Comparison of ENCODE assay signal across 8 mouse cellular contexts in genomic region chr1:152622765-152623211, GRCm38 (mm10).
DNase-seq lines count a peak whose midpoint lies in the region; ATAC-seq and TF ChIP-seq lines count a peak whose summit lies in the region.

No protein-coding gene starts in this region.

- WGBS in embryonic facial prominence, embryonic 12.5 days, result 66% methylated on average over 9 of the region's 9 CpGs
- 83% methylated on average over 9 of the region's 9 CpGs for WGBS in hindbrain, embryonic 16.5 days
- 41% methylated on average over 9 of the region's 9 CpGs for WGBS in liver, embryonic 14.5 days (ENCODE audit: insufficient replicate concordance)

- H3K4me1 ChIP-seq in embryonic facial prominence, embryonic 12.5 days, result peaks cover 28% of the 10 kb centered on the region
- peaks cover 11% of the 10 kb centered on the region for H3K4me1 ChIP-seq in hindbrain, embryonic 16.5 days (ENCODE audit: control insufficient read depth, insufficient read depth, low read depth, low read length)
- H3K4me1 ChIP-seq in liver, embryonic 14.5 days (replicated peaks; ENCODE audit: control insufficient read depth in 2 of 2, insufficient read depth in 2 of 2, low read length in 1 of 2), result peaks cover 0 to 4% of the 10 kb centered on the region in 2 experiments; a peak in 3 of 4 replicates

- H3K9ac ChIP-seq in embryonic facial prominence, embryonic 12.5 days, result no peak overlapping the region
- no peak overlapping the region for H3K9ac ChIP-seq in hindbrain, embryonic 16.5 days (ENCODE audit: low read depth, low read length)
- H3K9ac ChIP-seq in liver, embryonic 14.5 days (replicated peaks), result no peak overlapping the region

- peak overlapping the region; percentile 52; the same call in 1 of the 2 replicates for H3K4me3 ChIP-seq in embryonic facial prominence, embryonic 12.5 days
- no peak overlapping the region; the same call in 1 of the 2 replicates for H3K4me3 ChIP-seq in hindbrain, embryonic 16.5 days (ENCODE audit: low read length)
- peak overlapping the region in 1 of 2 experiments; percentile 19; a peak in 2 of 4 replicates for H3K4me3 ChIP-seq in liver, embryonic 14.5 days (ENCODE audit: insufficient read depth in 1 of 2, low read depth in 2 of 2, low read length in 2 of 2)

- peak; percentile 46 to 69 for DNase-seq in adrenal gland, adult (ENCODE audit: inconsistent age in 2 of 2, low spot score in 1 of 2)
- no peak for DNase-seq in adrenal gland, postnatal 4 days (ENCODE audit: low spot score in 2 of 2)
- DNase-seq in liver, embryonic 14.5 days (ENCODE audit: low read depth in 3 of 3, low spot score in 3 of 3), result no peak
- no peak for DNase-seq in c-Kit-positive CD71-positive TER-119-positive erythroid progenitor cells, embryonic 14.5 days (ENCODE audit: low spot score)
- DNase-seq in right cerebral cortex, adult 18-20 months, result no peak
- no peak for DNase-seq in right cerebral cortex, postnatal 25 days

- TF ChIP-seq EP300 in liver, embryonic 14.5 days (IDR thresholded peaks at IDR 0.05; ENCODE audit: low read depth), result no peak

- H3K27me3 ChIP-seq in embryonic facial prominence, embryonic 12.5 days, result 0 out of 2 replicates have a peak, but pooled peaks cover 7% of the 10 kb centered on the region
- H3K27me3 ChIP-seq in hindbrain, embryonic 16.5 days (replicated peaks; ENCODE audit: control insufficient read depth, insufficient read depth, low read length), result no peaks in the 10 kb centered on the region
- peaks cover 41% of the 10 kb centered on the region for H3K27me3 ChIP-seq in liver, embryonic 14.5 days (ENCODE audit: control insufficient read depth, insufficient read depth, low read length)

- no peak for TF ChIP-seq CTCF in liver, embryonic 14.5 days (IDR thresholded peaks at IDR 0.05; ENCODE audit: low read depth)

- no peaks in the 10 kb centered on the region for H3K9me3 ChIP-seq in embryonic facial prominence, embryonic 12.5 days
- H3K9me3 ChIP-seq in hindbrain, embryonic 16.5 days (ENCODE audit: control insufficient read depth, low read length), result no peaks in the 10 kb centered on the region
- no peaks in the 10 kb centered on the region for H3K9me3 ChIP-seq in liver, embryonic 14.5 days (ENCODE audit: control insufficient read depth, low read length)

- H3K36me3 ChIP-seq in embryonic facial prominence, embryonic 12.5 days, result no peaks in the 10 kb centered on the region
- peaks cover 2% of the 10 kb centered on the region; the same call in 1 of the 2 replicates for H3K36me3 ChIP-seq in hindbrain, embryonic 16.5 days (ENCODE audit: control insufficient read depth, insufficient read depth, low read length)
- H3K36me3 ChIP-seq in liver, embryonic 14.5 days (replicated peaks; ENCODE audit: control insufficient read depth, insufficient read depth, low read depth), result no peaks in the 10 kb centered on the region

- peak overlapping the region; percentile 59 for H3K4me2 ChIP-seq in embryonic facial prominence, embryonic 12.5 days (replicated peaks)
- H3K4me2 ChIP-seq in hindbrain, embryonic 16.5 days (ENCODE audit: low read length), result peak overlapping the region; percentile 76
- peak overlapping the region; percentile 40 for H3K4me2 ChIP-seq in liver, embryonic 14.5 days (ENCODE audit: low read depth)

- ATAC-seq in embryonic facial prominence, embryonic 12.5 days (ENCODE audit: insufficient number of reproducible peaks, insufficient read depth, low FRiP score, low TSS enrichment), result no peak
- no peak for ATAC-seq in hindbrain, embryonic 16.5 days
- ATAC-seq in liver, embryonic 14.5 days (ENCODE audit: insufficient read depth), result 0 out of 2 replicates have a peak, but pooled peaks have one; percentile 16

- no peak overlapping the region for H3K27ac ChIP-seq in embryonic facial prominence, embryonic 12.5 days
- H3K27ac ChIP-seq in hindbrain, embryonic 16.5 days (ENCODE audit: low read depth, low read length), result no peak overlapping the region
- no peak overlapping the region for H3K27ac ChIP-seq in liver, embryonic 14.5 days

Comparison
In these comparisons a context has a peak if more than half of its experiments do, and no peak if none do; other contexts are left out.
1. DNase-seq: peak in adrenal gland, adult (2 of 2); none in adrenal gland, postnatal 4 days (0 of 2), liver, embryonic 14.5 days (0 of 3), c-Kit-positive CD71-positive TER-119-positive erythroid progenitor cells, embryonic 14.5 days (single experiment), right cerebral cortex, adult 18-20 months (single experiment) and right cerebral cortex, postnatal 25 days (single experiment).
2. Peak in every context shown above with its lines, with median percentiles within 50 percentile points of each other: H3K4me2 ChIP-seq.